Mouse (Mus musculus) kidney, adult 2 months (tissue): ENCODE results near the gene Ccdc188. TPM values are rescaled to one million over a fixed set of nuclear protein-coding genes. Genes with fewer than 3 reads are reported as not detected.

Source experiments
- DNase-seq: peaks from one replicate; pipeline ENCODE4 v3.0.0; 2021
- H3K27ac ChIP-seq: fragments of 200-500 bp; 2 replicates; pipeline ENCODE4 v1.5.1; 2012; ENCODE audit warnings: low read depth, low read length, control low read depth, inconsistent platforms; ENCODE audit not compliant: insufficient read depth
- H3K27me3 ChIP-seq: fragments of 200-500 bp; replicated peaks from 2 replicates; pipeline ENCODE4 v1.6.1; 2012; ENCODE audit warnings: mild to moderate bottlenecking, moderate library complexity, low read length, inconsistent platforms; ENCODE audit not compliant: control insufficient read depth, insufficient read depth
- H3K36me3 ChIP-seq: fragments of 200-500 bp; 2 replicates; pipeline ENCODE4 v1.6.1; 2012; ENCODE audit warnings: mild to moderate bottlenecking, moderate library complexity, low read length, inconsistent platforms; ENCODE audit not compliant: control insufficient read depth, insufficient read depth
- H3K4me1 ChIP-seq: fragments of 200-500 bp; 2 replicates; pipeline ENCODE4 v1.6.1; 2011; ENCODE audit warnings: low read length; ENCODE audit not compliant: control insufficient read depth, insufficient read depth
- H3K4me3 ChIP-seq: fragments of 200-500 bp; 2 replicates; pipeline ENCODE4 v1.5.1; 2011; ENCODE audit warnings: mild to moderate bottlenecking, low read depth, low read length, control low read depth; ENCODE audit not compliant: insufficient read depth
- CTCF ChIP-seq: fragments of 200-500 bp; conservative IDR thresholded peaks from 2 replicates; pipeline ENCODE4 v1.5.1; 2011; ENCODE audit warnings: low read depth, mild to moderate bottlenecking, control low read depth, low read length, moderate library complexity, mixed read lengths; ENCODE audit not compliant: insufficient read depth, insufficient read length
- POLR2A ChIP-seq: fragments of 200-500 bp; IDR thresholded peaks from one replicate; pipeline ENCODE4 v1.6.1; 2011; ENCODE audit warnings: low read depth, low read length, control low read depth
- WGBS: fragments of 180-500 bp; shearing (Covaris S2); methylation state at CpG from one replicate; pipeline ENCODE4 v1.1.7; 2018; 5-methylcytosine and 5-hydroxymethylcytosine counted together
- polyA plus RNA-seq: library from polyadenylated mRNA; depleted of rRNA; stranded (reverse); fragments of >200 nt; gene quantifications from 2 replicates; pipeline ENCODE4 v1.2.3, GENCODE M21; 2012

Gene Ccdc188
- polyA plus RNA-seq, 1 experiment, result not detected

- Histone ChIP-seq H3K36me3 (peaks cover 2% of the 10 kb centered on the region; the same call in 1 of the 2 replicates), H3K27me3 (no peaks in the 10 kb centered on the region), H3K4me1 (peaks cover 5% of the 10 kb centered on the region), H3K4me3 (peak overlapping the region; percentile 91), H3K27ac (no peak overlapping the region)
- WGBS, result 5% methylated on average over 27 of the region's 27 CpGs
- TF ChIP-seq POLR2A (no peak), CTCF (no peak)
- DNase-seq, result peak; percentile 43
Measured at GRCm38 (mm10) chr16:18249364-18249967, 31.8 kb downstream of the Ccdc188 start.

GRCm38 (mm10) chr16:18250231-18250630 lies 32.6 kb downstream of the Ccdc188 start:
- Histone ChIP-seq H3K27ac (no peak overlapping the region), H3K4me3 (no peak overlapping the region), H3K4me1 (peaks cover 5% of the 10 kb centered on the region), H3K36me3 (peaks cover 2% of the 10 kb centered on the region; the same call in 1 of the 2 replicates), H3K27me3 (no peaks in the 10 kb centered on the region)
- 60% methylated on average over 4 of the region's 4 CpGs for WGBS
- no peak for DNase-seq
- TF ChIP-seq POLR2A (no peak), CTCF (no peak)

- no peak for TF ChIP-seq CTCF
- no peak for TF ChIP-seq POLR2A
- H3K4me1 ChIP-seq, result peaks cover 5% of the 10 kb centered on the region
- no peak overlapping the region for H3K27ac ChIP-seq
- no peaks in the 10 kb centered on the region for H3K27me3 ChIP-seq
- no peak for DNase-seq
- H3K4me3 ChIP-seq, result no peak overlapping the region
- 55% methylated on average over 10 of the region's 10 CpGs for WGBS
- peaks cover 2% of the 10 kb centered on the region; the same call in 1 of the 2 replicates for H3K36me3 ChIP-seq
Measured at GRCm38 (mm10) chr16:18250828-18251790, 33.4 kb downstream of the Ccdc188 start.

GRCm38 (mm10) chr16:18252736-18253135 lies 35.1 kb downstream of the Ccdc188 start:
- H3K4me1 ChIP-seq, result peaks cover 5% of the 10 kb centered on the region
- TF ChIP-seq CTCF (no peak), POLR2A (no peak)
- H3K27ac ChIP-seq, result no peak overlapping the region
- no peak for DNase-seq
- WGBS, result 79% methylated on average over 6 of the region's 6 CpGs
- no peak overlapping the region for H3K4me3 ChIP-seq
- H3K36me3 ChIP-seq, result peaks cover 3% of the 10 kb centered on the region; the same call in 1 of the 2 replicates
- H3K27me3 ChIP-seq, result no peaks in the 10 kb centered on the region

GRCm38 (mm10) chr16:18253866-18254265 lies 36.2 kb downstream of the Ccdc188 start:
- no peak overlapping the region for H3K4me3 ChIP-seq
- no peak for DNase-seq
- H3K36me3 ChIP-seq, result peaks cover 7% of the 10 kb centered on the region
- H3K27ac ChIP-seq, result no peak overlapping the region
- 89% methylated on average over 1 of the region's 1 CpGs for WGBS
- peaks cover 5% of the 10 kb centered on the region for H3K4me1 ChIP-seq
- H3K27me3 ChIP-seq, result no peaks in the 10 kb centered on the region
- TF ChIP-seq POLR2A (no peak), CTCF (no peak)

- DNase-seq, result no peak
- Histone ChIP-seq H3K27me3 (no peaks in the 10 kb centered on the region), H3K4me3 (no peak within 1 kb of the TSS), H3K36me3 (peaks cover 11% of the 10 kb centered on the region), H3K4me1 (no peaks in the 10 kb centered on the region), H3K27ac (no peak within 1 kb of the TSS)
- TF ChIP-seq CTCF (no peak), POLR2A (no peak)
- 94% methylated on average over 2 of the region's 2 CpGs for WGBS
Measured at GRCm38 (mm10) chr16:18258221-18258620, 40.5 kb downstream of the Ccdc188 start, which contains the start of gene Gm49776. Gene Gm49776 (minus strand): TSS chr16:18258321.

GRCm38 (mm10) chr16:18265024-18265423 lies 47.3 kb downstream of the Ccdc188 start:
- Histone ChIP-seq H3K4me1 (no peaks in the 10 kb centered on the region), H3K27ac (no peak overlapping the region), H3K4me3 (no peak overlapping the region), H3K36me3 (peaks cover 6% of the 10 kb centered on the region), H3K27me3 (no peaks in the 10 kb centered on the region)
- no peak for DNase-seq
- 84% methylated on average over 2 of the region's 2 CpGs for WGBS
- no peak for TF ChIP-seq CTCF
- no peak for TF ChIP-seq POLR2A
